Mouse (Mus musculus) hematopoietic stem cell, adult 5-6 weeks (primary cell): ENCODE results near the gene Sumo1. TPM values are rescaled to one million over a fixed set of nuclear protein-coding genes. Genes with fewer than 3 reads are reported as not detected.
"Not testable (repeated sequence)": the region's sequence is repeated elsewhere in the genome, so short reads cannot be mapped to it uniquely, and the experiment has no call there.

Experiments
- ATAC-seq, 2 experiments: fragments of 125-278 bp in 1 of 2; replicated peaks in 1 of 2; 2 replicates each; pipeline ENCODE4 v1.8.0; 2016 to 2017; ENCODE audit warnings: inconsistent platforms in 2 of 2, mild to moderate bottlenecking in 2 of 2, moderate number of reproducible peaks in 2 of 2, low read depth in 1 of 2, moderate TSS enrichment in 1 of 2; ENCODE audit not compliant: low FRiP score in 2 of 2, poor library complexity in 2 of 2, severe bottlenecking in 2 of 2, insufficient read depth in 1 of 2, low TSS enrichment in 1 of 2
- total RNA-seq: library from RNA; stranded (forward); fragments of 172-1452, 232-1000 nt; gene quantifications from 2 replicates; pipeline ENCODE4 v1.2.3, GENCODE M21; 2017

Gene Sumo1
- total RNA-seq, 1 experiment from 2014 or later = 203 TPM

DNA sequence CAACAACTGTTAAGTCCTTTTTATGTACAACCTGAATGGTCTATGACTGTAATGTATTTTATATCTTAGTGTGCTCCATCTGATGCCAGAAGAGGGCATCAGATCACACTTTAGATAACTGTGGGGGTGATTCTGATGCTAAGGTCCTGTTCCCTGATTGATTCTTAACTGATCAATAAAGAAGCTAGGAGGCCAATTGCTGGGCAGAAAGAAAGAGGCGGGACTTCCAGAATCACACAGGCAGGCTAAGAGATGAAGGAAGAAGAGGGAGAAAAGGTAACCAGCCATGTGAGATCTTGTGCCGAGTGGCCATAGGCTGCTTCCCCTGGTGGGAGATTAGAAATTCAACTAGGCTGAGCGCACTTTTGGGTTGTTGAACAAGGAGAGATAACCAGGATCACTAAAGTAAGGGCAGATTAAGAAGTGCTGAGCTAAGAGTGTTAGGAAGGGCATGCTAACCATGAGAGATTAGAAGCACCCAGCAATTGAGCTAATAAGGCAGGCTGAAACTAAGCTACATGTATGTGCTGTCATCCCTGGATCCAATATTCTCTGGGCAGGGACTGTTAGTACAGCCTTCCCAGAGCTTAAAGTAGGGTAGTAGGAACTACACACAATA lies 19.3 kb downstream of the Sumo1 start:
- no peak for ATAC-seq

DNA sequence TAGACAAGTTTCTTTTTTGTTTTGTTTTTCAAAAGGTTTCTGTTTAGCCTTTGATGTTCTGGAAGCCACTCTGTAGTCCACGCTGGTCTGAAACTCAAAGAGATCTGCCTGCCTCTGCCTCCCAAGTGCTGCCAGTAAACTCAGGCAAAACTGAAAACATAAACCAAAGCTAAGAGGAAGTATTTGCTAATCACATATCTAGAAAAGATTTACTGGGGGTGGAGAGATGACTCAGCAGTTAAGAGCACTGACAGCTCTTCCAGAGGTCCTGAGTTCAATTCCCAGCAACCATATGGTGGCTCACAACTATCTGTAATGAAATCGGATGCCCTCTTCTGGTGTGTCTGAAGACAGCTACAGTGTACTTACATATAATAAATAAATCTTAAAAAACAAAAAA lies 24.1 kb downstream of the Sumo1 start:
- ATAC-seq = not testable (repeated sequence)

DNA sequence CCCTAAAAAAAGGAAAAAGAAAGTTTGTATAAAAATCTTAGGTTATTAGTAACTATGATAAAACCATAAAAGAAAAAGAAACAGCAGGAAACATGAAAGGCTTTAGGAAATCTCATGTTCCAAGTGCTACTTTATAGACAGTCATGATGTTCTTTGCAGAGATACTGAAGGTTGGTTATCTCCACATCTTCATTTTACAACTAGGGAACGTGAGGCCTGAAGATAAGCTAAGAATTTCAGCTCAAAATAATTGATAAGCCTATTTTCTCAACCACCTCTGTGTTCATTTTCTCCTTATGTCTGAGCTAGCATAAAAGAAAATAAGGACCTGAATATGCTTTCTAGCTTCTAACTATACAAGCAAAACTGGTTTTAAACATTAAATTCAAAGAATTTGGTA lies 28.1 kb downstream of the Sumo1 start:
- ATAC-seq = no peak

GRCm38 (mm10) chr1:59638371-59638770 lies 32.3 kb downstream of the Sumo1 start:
- no peak for ATAC-seq

DNA sequence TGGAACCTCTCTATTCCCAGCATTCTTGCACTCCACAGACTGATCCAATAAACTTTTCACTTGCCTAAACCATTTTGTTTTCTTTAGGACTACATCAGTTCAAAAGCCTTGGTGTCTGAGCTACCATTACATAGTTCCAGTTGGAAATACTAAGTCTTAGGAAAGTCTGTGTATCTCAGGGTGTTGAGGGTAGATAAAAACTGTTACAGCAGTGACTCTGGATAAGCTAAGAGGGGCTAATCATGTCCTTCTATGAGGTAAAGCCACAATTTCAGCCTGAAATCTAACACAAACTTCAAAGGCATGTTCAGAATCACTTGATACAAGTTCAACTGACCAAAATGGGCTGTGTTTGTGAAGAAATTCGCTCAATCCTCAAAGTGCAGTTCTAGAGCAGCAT lies 34.3 kb downstream of the Sumo1 start:
- no peak for ATAC-seq

GRCm38 (mm10) chr1:59633056-59633455 lies 37.6 kb downstream of the Sumo1 start:
- no peak for ATAC-seq

GRCm38 (mm10) chr1:59631986-59632659 lies 38.5 kb downstream of the Sumo1 start:
- no peak for ATAC-seq

DNA sequence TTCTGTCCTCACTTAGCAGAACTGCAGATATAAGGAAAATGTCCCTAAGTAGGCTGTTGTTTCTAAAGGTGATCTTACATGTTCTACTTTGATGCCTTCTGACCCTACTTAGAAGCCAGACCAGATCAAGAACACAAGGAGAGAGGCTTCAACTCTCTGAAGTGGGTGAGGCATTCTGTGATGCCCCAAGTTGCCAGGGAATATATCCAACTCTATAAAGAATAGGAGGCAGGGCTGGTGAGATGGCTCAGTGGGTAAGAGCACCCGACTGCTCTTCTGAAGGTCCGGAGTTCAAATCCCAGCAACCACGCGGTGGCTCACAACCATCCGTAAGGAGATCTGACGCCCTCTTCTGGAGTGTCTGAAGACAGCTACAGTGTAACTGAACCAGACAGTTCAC lies 40.3 kb downstream of the Sumo1 start:
- ATAC-seq = not testable (repeated sequence)

DNA sequence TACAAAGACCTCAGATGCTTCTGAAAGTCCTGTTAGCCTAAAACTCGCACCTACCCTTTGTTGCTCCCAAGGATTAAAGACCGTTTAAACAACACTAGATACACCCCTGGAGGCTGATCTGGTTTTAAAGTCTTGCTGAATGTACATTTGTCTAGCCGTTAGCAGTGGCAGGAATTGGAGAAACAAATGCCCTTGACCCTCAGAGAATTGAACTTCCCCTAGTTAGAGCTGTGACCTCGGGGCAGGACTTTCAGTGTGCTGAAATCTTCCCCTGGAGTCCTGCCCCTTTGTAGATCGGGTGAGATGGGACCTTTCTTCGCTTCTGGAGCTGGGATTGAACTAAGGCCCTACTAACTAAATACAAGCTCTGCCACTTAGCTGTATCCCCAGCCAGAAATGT lies 41.4 kb downstream of the Sumo1 start:
- ATAC-seq = no peak

GRCm38 (mm10) chr1:59625410-59625809 lies 45.2 kb downstream of the Sumo1 start:
- ATAC-seq = no peak

GRCm38 (mm10) chr1:59623325-59624017 lies 47.2 kb downstream of the Sumo1 start:
- ATAC-seq = peak; percentile 71 to 90

GRCm38 (mm10) chr1:59619201-59619600 lies 51.4 kb downstream of the Sumo1 start:
- ATAC-seq = no peak

GRCm38 (mm10) chr1:59615021-59615420 lies 55.6 kb downstream of the Sumo1 start:
- no peak for ATAC-seq

DNA sequence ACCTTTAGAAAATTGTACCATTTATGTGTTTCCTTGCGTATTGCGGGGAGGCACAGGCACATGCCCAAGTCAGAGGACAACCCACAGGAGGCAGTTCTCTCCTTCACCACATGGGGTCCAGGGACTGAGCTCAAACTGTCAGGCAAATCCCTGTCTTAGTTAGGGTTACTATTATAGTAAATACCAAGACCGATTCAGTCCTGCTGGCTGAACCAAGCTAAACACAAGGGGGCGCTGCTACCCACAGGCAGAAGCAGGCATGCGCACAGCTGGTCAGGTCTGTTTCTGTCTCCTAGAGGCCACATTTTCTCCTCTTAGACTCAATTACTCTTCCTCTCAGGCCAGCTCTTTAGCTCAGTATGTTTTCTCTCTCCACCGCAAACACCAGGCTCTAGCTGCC lies 56.8 kb downstream of the Sumo1 start:
- peak; percentile 32 to 56; a peak in 3 of 4 replicates for ATAC-seq

GRCm38 (mm10) chr1:59610929-59611328 lies 59.7 kb downstream of the Sumo1 start:
- no peak for ATAC-seq

DNA sequence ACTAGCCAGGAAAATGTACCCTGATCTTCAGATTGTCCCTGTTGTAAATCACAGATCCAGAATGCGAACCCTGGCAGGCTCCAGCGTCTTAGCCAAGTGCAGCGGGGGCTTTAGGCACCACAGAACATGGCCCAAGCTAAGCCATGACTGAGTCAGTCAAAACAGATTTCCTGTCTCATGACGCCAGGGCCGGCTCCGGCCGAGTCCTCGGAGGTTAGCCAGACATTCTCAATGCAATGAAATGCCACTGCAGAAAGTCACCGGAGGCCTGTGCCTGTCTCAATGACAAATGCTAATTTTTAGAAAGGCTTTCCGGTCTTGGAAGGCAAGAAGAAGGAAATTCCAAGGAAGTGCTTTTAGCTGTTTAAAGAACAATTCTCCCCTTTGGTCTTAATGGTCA lies 60.7 kb downstream of the Sumo1 start:
- ATAC-seq = no peak

- ATAC-seq = no peak
Observed at GRCm38 (mm10) chr1:59609458-59609857, 61.2 kb downstream of the Sumo1 start.

DNA sequence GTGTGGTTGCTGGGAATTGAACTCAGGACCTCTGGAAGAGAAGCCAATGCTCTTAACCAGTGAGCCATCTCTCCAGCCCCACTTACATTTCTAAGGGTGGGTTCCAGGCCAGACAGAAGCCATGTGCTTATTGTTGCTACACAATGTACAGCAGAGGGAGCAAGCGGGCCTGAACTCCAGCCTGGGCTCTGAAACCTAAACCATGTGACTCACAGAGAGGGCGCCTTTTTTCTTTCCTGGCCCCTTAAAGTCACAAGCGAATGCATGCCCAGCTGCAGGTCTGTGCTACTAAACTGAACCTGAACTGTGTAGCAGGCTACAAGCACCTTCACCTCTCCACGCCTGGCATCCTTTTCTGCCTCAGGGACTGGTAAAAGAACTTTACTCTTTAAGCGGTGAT lies 61.7 kb downstream of the Sumo1 start:
- ATAC-seq = no peak
